Mouse (Mus musculus) lung, postnatal 0 days (tissue): ENCODE measurements at regions not wholly inside any gene's neighbourhood (a gene's known extent, or its start where the extent isn't known, plus 50 kb on each side); places are given as distances from the start of the nearest gene placed in this dataset.

Experiments
- ATAC-seq: fragments of 200-750 bp; cut with Nextera tagmentation; 2 replicates; pipeline ENCODE4 v1.8.0; 2017; ENCODE audit warnings: moderate library complexity
- DNase-seq: peaks from one replicate; pipeline ENCODE4 v3.0.0-alpha.2; 2016; ENCODE audit warnings: low spot score
- H3K27ac ChIP-seq: fragments of 300-500 bp; sonication (generic); 2 replicates; pipeline ENCODE4 v1.5.1; 2014; ENCODE audit warnings: antibody characterized with exemption, mild to moderate bottlenecking, low read length, mixed read lengths
- H3K27me3 ChIP-seq: fragments of 300-500 bp; sonication (generic); replicated peaks from 2 replicates; pipeline ENCODE4 v1.6.1; 2014; ENCODE audit warnings: low read length, mixed read lengths; ENCODE audit not compliant: insufficient read depth
- H3K36me3 ChIP-seq: fragments of 300-500 bp; sonication (generic); 2 replicates; pipeline ENCODE4 v1.6.1; 2014; ENCODE audit warnings: low read length, mixed read lengths; ENCODE audit not compliant: insufficient read depth
- H3K4me1 ChIP-seq: fragments of 300-500 bp; sonication (generic); 2 replicates; pipeline ENCODE4 v1.6.1; 2014; ENCODE audit warnings: antibody characterized with exemption, low read depth, low read length, mixed read lengths; ENCODE audit not compliant: insufficient read depth
- H3K4me2 ChIP-seq: fragments of 300-500 bp; sonication (generic); replicated peaks from 2 replicates; pipeline ENCODE4 v1.6.1; 2014; ENCODE audit warnings: low read depth, mild to moderate bottlenecking, low read length, moderate library complexity, mixed read lengths
- H3K4me3 ChIP-seq: fragments of 300-500 bp; sonication (generic); 2 replicates; pipeline ENCODE4 v1.5.1; 2014; ENCODE audit warnings: low read depth, low read length
- H3K9ac ChIP-seq: fragments of 300-500 bp; sonication (generic); replicated peaks from 2 replicates; pipeline ENCODE4 v1.6.1; 2014; ENCODE audit warnings: low read depth, mild to moderate bottlenecking
- H3K9me3 ChIP-seq: fragments of 300-500 bp; sonication (generic); 2 replicates; pipeline ENCODE4 v1.6.1; 2016; ENCODE audit warnings: low read length, mixed read lengths
- CTCF ChIP-seq: IDR thresholded peaks from 2 replicates; pipeline ENCODE4 v1.5.1; 2016; ENCODE audit warnings: antibody characterized with exemption, mild to moderate bottlenecking
- EP300 ChIP-seq: IDR thresholded peaks from 2 replicates; pipeline ENCODE4 v1.6.1; 2016; ENCODE audit warnings: antibody characterized with exemption, mild to moderate bottlenecking, control low read depth
- WGBS: fragments of 180-500 bp; shearing (Covaris S2); extraction: QIAGEN DNeasy Blood & Tissue Kit; methylation state at CpG from one replicate; pipeline ENCODE4 v1.1.7; 2014; 5-methylcytosine and 5-hydroxymethylcytosine counted together

DNA sequence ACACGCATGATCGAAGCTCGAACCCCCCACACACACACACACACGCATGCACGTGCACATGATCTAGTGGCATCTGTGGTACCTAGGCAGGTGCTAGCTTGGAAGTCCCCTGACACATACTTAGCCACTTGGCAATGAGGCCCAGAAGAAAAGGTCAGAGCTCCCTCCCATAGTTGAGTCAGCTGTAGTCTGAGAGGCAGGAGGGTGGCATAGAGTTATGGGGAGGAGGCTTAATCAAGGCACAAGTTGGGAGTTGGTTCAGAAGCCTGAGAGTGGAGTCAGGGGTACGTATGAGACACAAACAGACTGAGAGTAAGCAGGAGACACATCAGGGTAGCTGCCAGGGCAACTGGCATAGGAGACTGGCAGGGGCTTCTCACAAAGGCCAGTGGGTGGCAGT, 103.0 kb upstream of the Mvb12b start:
- no peak overlapping the region for H3K4me3 ChIP-seq
- no peak for ATAC-seq
- no peaks in the 10 kb centered on the region for H3K4me1 ChIP-seq
- no peak overlapping the region for H3K27ac ChIP-seq
- no peaks in the 10 kb centered on the region for H3K36me3 ChIP-seq
- DNase-seq: no peak
- no peak overlapping the region for H3K9ac ChIP-seq
- WGBS: 88% methylated on average over 6 of the region's 6 CpGs
- TF ChIP-seq EP300: no peak
- no peak for TF ChIP-seq CTCF
- H3K27me3 ChIP-seq: no peaks in the 10 kb centered on the region
- H3K9me3 ChIP-seq: no peaks in the 10 kb centered on the region
- no peak overlapping the region for H3K4me2 ChIP-seq

DNA sequence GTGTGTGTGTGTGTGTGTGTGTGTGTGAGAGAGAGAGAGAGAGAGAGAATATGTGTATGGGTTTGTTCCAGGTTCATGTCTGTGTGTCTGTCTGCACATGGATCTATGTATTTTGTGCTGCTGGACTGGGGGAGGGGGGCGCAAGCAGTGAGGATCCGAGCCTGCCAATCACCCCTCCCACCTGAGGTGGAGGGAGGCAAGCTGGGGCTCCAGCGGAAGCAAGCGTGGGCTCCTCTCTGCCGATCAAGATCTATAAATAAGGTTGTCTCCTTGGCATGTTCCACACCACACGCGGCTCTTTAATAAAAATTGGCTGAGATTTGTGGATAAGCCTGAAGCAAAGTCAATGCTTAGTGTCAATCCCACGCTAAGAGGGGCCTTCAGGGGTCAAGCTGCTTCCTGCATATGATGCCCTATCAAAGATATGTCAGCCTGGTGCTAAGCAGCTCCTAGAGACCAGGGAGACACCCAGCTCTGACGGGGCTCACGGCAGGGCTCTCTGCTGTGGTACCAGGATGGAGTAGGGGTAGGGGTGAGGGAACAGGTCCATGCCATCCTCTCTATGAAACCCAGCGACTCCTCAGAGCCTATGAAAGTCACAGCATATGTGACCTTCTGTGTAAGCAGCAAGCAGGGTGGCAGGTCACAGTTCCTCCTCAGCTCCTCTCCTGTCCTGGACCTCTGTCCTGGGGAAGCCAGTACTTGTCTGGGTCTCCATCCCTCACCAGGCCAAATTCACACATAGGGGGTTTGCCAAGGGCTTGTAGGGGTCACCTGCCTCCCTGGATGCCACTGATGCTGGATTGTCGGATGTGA, 102.0 kb upstream of the Mvb12b start:
- Histone ChIP-seq H3K27ac (no peak overlapping the region), H3K4me3 (no peak overlapping the region), H3K27me3 (no peaks in the 10 kb centered on the region), H3K4me1 (no peaks in the 10 kb centered on the region), H3K36me3 (no peaks in the 10 kb centered on the region), H3K9me3 (no peaks in the 10 kb centered on the region), H3K4me2 (no peak overlapping the region), H3K9ac (no peak overlapping the region)
- 58% methylated on average over 12 of the region's 12 CpGs for WGBS
- no peak for ATAC-seq
- TF ChIP-seq CTCF: no peak
- TF ChIP-seq EP300: no peak
- no peak for DNase-seq

DNA sequence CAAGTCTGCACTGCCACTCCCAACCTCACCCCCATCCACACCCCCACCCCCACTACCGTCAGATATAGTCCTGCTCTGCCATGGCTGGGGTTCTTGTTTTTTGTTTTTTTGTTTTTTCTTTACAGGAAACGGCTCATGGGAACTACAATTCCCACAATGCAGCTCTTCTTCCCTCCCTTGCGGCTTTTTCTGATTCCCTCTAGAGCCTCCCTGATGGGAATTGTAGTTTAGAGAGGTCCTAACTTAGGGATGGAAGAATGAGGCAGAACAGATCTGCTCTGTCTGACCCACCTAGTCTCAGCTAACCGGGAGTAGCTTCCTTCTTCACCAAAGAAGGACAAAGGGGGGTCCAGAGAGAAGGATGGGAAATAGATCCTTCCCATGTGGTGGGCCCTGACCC, 98.7 kb upstream of the Mvb12b start:
- Histone ChIP-seq H3K27ac (no peak overlapping the region), H3K4me1 (no peaks in the 10 kb centered on the region), H3K9me3 (no peaks in the 10 kb centered on the region), H3K9ac (no peak overlapping the region), H3K27me3 (no peaks in the 10 kb centered on the region), H3K36me3 (no peaks in the 10 kb centered on the region), H3K4me3 (no peak overlapping the region), H3K4me2 (no peak overlapping the region)
- TF ChIP-seq EP300 (no peak), CTCF (no peak)
- ATAC-seq (peak; percentile 53), DNase-seq (peak; percentile 70)
- WGBS: 22% methylated on average over 4 of the region's 4 CpGs

DNA sequence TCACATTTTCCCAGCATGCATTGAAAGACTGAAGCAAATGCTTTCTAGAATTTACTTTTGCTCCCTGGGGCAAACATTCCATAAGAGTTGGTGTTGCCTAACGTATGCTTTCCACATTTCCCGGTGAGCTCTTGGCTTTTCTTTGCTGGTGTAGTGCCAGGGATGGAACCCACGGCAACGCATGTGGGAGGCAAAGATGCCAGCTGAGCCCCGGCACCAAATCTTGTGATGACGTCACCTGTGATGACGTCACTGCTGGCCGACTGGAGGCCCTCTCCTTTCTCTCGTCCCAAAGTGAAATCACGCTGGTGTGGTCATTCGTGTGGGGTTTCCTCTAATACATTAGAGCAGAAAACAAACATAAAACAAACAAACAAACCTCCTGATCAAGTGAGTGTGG, 97.6 kb upstream of the Mvb12b start:
- no peak for ATAC-seq
- H3K27ac ChIP-seq: no peak overlapping the region
- no peaks in the 10 kb centered on the region for H3K9me3 ChIP-seq
- no peak overlapping the region for H3K4me3 ChIP-seq
- DNase-seq: peak; percentile 9
- TF ChIP-seq CTCF (no peak), EP300 (no peak)
- no peaks in the 10 kb centered on the region for H3K27me3 ChIP-seq
- H3K9ac ChIP-seq: no peak overlapping the region
- H3K4me2 ChIP-seq: no peak overlapping the region
- no peaks in the 10 kb centered on the region for H3K36me3 ChIP-seq
- WGBS: 59% methylated on average over 11 of the region's 11 CpGs
- H3K4me1 ChIP-seq: no peaks in the 10 kb centered on the region

DNA sequence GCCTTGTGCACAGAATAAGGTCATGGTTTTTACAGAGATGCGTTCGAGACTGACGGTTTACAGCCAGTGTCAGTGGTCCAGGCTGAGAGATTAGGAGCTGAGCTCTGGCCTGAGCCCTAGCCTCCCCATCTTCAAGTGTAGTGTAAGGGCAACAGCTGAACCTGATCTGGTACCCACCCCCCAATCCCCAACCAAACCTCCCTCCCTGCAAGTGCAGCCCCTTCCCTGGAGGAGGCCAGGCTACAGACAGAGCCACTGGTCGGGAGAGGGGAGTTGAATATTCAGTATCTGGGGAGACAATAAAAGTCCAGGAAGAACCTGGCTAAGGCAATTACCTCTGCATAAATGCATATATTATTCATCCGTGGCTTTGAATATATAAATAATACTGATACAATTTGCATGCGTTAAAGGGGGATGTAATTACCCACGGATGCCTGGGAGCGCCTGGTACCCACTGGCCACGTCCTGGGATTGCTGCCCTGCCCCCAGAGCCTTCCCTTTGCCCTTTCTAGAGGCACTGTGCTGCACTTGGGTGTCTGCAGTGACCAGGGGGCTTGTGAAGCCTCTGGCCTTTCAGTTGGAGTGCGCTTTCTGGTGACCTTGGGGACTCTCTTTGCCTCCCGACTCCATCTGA, 95.5 kb upstream of the Mvb12b start:
- no peak overlapping the region for H3K4me3 ChIP-seq
- no peaks in the 10 kb centered on the region for H3K27me3 ChIP-seq
- no peak overlapping the region for H3K4me2 ChIP-seq
- no peaks in the 10 kb centered on the region for H3K4me1 ChIP-seq
- 50% methylated on average over 11 of the region's 11 CpGs for WGBS
- DNase-seq (no peak), ATAC-seq (no peak)
- H3K27ac ChIP-seq: no peak overlapping the region
- no peak overlapping the region for H3K9ac ChIP-seq
- H3K9me3 ChIP-seq: no peaks in the 10 kb centered on the region
- TF ChIP-seq EP300 (no peak), CTCF (no peak)
- H3K36me3 ChIP-seq: no peaks in the 10 kb centered on the region

DNA sequence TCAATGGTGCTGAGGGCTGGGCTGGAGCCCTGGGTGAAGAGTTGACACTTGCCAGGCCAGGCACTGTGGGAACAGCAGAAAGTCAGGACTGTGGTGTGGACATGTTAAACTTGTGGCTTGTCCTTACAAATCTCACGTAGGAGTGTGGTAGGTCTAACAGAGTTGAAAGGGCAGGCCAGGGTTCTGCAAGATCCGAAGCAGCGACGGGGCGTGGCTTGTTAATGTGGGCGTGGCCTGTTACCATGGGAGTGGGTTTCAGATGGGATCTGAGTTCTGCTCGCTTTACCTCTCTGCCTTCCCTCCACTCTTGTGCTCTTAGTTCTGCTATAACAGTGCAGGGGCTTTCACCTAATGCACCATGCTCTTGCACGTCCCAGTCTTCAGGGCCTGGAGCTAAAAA, 94.2 kb upstream of the Mvb12b start:
- TF ChIP-seq CTCF (no peak), EP300 (no peak)
- H3K4me3 ChIP-seq: no peak overlapping the region
- H3K4me1 ChIP-seq: no peaks in the 10 kb centered on the region
- H3K27me3 ChIP-seq: no peaks in the 10 kb centered on the region
- H3K36me3 ChIP-seq: no peaks in the 10 kb centered on the region
- no peak for ATAC-seq
- no peaks in the 10 kb centered on the region for H3K9me3 ChIP-seq
- H3K9ac ChIP-seq: no peak overlapping the region
- no peak overlapping the region for H3K27ac ChIP-seq
- DNase-seq: no peak
- 44% methylated on average over 8 of the region's 8 CpGs for WGBS
- no peak overlapping the region for H3K4me2 ChIP-seq
